Mouse (Mus musculus): ENCODE measurements around the gene Akap3. TPM values are rescaled to one million over a fixed set of nuclear protein-coding genes. Genes with fewer than 3 reads are reported as not detected.

Gene Akap3
- not detected in 2 replicates for polyA plus RNA-seq (2015; fragmentation: Nextera tagmentation; extraction: Ambion mirVana)

- no peak for ATAC-seq (ENCODE audit: low FRiP score, low TSS enrichment)
- H3K4me3 ChIP-seq (ENCODE audit: low read length), result no peak within 1 kb of the TSS
- H3K4me1 ChIP-seq (ENCODE audit: insufficient read depth, low read length), result peaks cover 8% of the 10 kb centered on the region
- 0 out of 2 replicates have a peak, but pooled peaks cover 4% of the 10 kb centered on the region for H3K27me3 ChIP-seq (ENCODE audit: insufficient read depth, low read length)
- no peak within 1 kb of the TSS for H3K27ac ChIP-seq (ENCODE audit: low read length)
- no peak within 1 kb of the TSS for H3K9ac ChIP-seq (replicated peaks; ENCODE audit: low read length)
- no peak within 1 kb of the TSS for H3K4me2 ChIP-seq (replicated peaks; ENCODE audit: low read depth, low read length)
- H3K36me3 ChIP-seq (ENCODE audit: insufficient read depth, low read length), result no peaks in the 10 kb centered on the region
- no peaks in the 10 kb centered on the region for H3K9me3 ChIP-seq (ENCODE audit: low read length)
Observed at GRCm38 (mm10) chr6:126852881-126853280, at the start of gene Akap3. Gene Akap3, plus strand, starts transcription at chr6:126853098.

GRCm38 (mm10) chr6:126806783-126807182, 46.1 kb upstream of the Akap3 start:
- H3K9me3 ChIP-seq (ENCODE audit: low read length), result no peaks in the 10 kb centered on the region; the same call in 1 of the 2 replicates
- H3K4me3 ChIP-seq (ENCODE audit: low read length), result no peak overlapping the region
- ATAC-seq (ENCODE audit: low FRiP score, low TSS enrichment), result no peak
- H3K4me1 ChIP-seq (ENCODE audit: insufficient read depth, low read length), result no peaks in the 10 kb centered on the region
- H3K4me2 ChIP-seq (replicated peaks; ENCODE audit: low read depth, low read length), result no peak overlapping the region
- 84% methylated on average over 3 of the region's 3 CpGs for WGBS
- no peak overlapping the region for H3K9ac ChIP-seq (replicated peaks; ENCODE audit: low read length)
- H3K36me3 ChIP-seq (ENCODE audit: insufficient read depth, low read length), result no peaks in the 10 kb centered on the region
- H3K27ac ChIP-seq (ENCODE audit: low read length), result no peak overlapping the region
- H3K27me3 ChIP-seq (ENCODE audit: insufficient read depth, low read length), result no peaks in the 10 kb centered on the region

GRCm38 (mm10) chr6:126808134-126808533, 44.8 kb upstream of the Akap3 start:
- Histone ChIP-seq H3K4me1 (ENCODE audit: insufficient read depth, low read length) (no peaks in the 10 kb centered on the region), H3K27ac (ENCODE audit: low read length) (peak overlapping the region; percentile 21; the same call in 1 of the 2 replicates), H3K4me2 (replicated peaks; ENCODE audit: low read depth, low read length) (no peak overlapping the region; the same call in 1 of the 2 replicates), H3K9me3 (ENCODE audit: low read length) (no peaks in the 10 kb centered on the region; the same call in 1 of the 2 replicates), H3K4me3 (ENCODE audit: low read length) (peak overlapping the region; percentile 12; the same call in 1 of the 2 replicates), H3K36me3 (ENCODE audit: insufficient read depth, low read length) (no peaks in the 10 kb centered on the region), H3K9ac (replicated peaks; ENCODE audit: low read length) (no peak overlapping the region), H3K27me3 (ENCODE audit: insufficient read depth, low read length) (no peaks in the 10 kb centered on the region)
- ATAC-seq (ENCODE audit: low FRiP score, low TSS enrichment), result no peak
- WGBS, result 50% methylated on average over 4 of the region's 4 CpGs

- Histone ChIP-seq H3K9ac (replicated peaks; ENCODE audit: low read length) (no peak overlapping the region), H3K4me1 (ENCODE audit: insufficient read depth, low read length) (no peaks in the 10 kb centered on the region), H3K4me3 (ENCODE audit: low read length) (peak overlapping the region; percentile 12; the same call in 1 of the 2 replicates), H3K27ac (ENCODE audit: low read length) (0 out of 2 replicates have a peak overlapping the region, but pooled peaks have one; percentile 21), H3K9me3 (ENCODE audit: low read length) (no peaks in the 10 kb centered on the region; the same call in 1 of the 2 replicates), H3K4me2 (replicated peaks; ENCODE audit: low read depth, low read length) (no peak overlapping the region; the same call in 1 of the 2 replicates), H3K27me3 (ENCODE audit: insufficient read depth, low read length) (no peaks in the 10 kb centered on the region), H3K36me3 (ENCODE audit: insufficient read depth, low read length) (no peaks in the 10 kb centered on the region)
- 87% methylated on average over 8 of the region's 8 CpGs for WGBS
- no peak for ATAC-seq (ENCODE audit: low FRiP score, low TSS enrichment)
Observed at GRCm38 (mm10) chr6:126808561-126808960, 44.3 kb upstream of the Akap3 start.

GRCm38 (mm10) chr6:126811481-126811880, 41.4 kb upstream of the Akap3 start:
- Histone ChIP-seq H3K27me3 (ENCODE audit: insufficient read depth, low read length) (no peaks in the 10 kb centered on the region), H3K4me1 (ENCODE audit: insufficient read depth, low read length) (no peaks in the 10 kb centered on the region), H3K36me3 (ENCODE audit: insufficient read depth, low read length) (no peaks in the 10 kb centered on the region), H3K4me2 (replicated peaks; ENCODE audit: low read depth, low read length) (no peak overlapping the region), H3K9me3 (ENCODE audit: low read length) (no peaks in the 10 kb centered on the region; the same call in 1 of the 2 replicates), H3K4me3 (ENCODE audit: low read length) (no peak overlapping the region), H3K9ac (replicated peaks; ENCODE audit: low read length) (no peak overlapping the region), H3K27ac (ENCODE audit: low read length) (no peak overlapping the region)
- ATAC-seq (ENCODE audit: low FRiP score, low TSS enrichment), result no peak
- 79% methylated on average over 4 of the region's 4 CpGs for WGBS

- no peak overlapping the region for H3K4me2 ChIP-seq (replicated peaks; ENCODE audit: low read depth, low read length)
- ATAC-seq (ENCODE audit: low FRiP score, low TSS enrichment), result no peak
- H3K27me3 ChIP-seq (ENCODE audit: insufficient read depth, low read length), result no peaks in the 10 kb centered on the region
- H3K27ac ChIP-seq (ENCODE audit: low read length), result no peak overlapping the region
- no peak overlapping the region for H3K4me3 ChIP-seq (ENCODE audit: low read length)
- peaks cover 9% of the 10 kb centered on the region for H3K36me3 ChIP-seq (ENCODE audit: insufficient read depth, low read length)
- no peak overlapping the region for H3K9ac ChIP-seq (replicated peaks; ENCODE audit: low read length)
- 75% methylated on average over 6 of the region's 6 CpGs for WGBS
- H3K9me3 ChIP-seq (ENCODE audit: low read length), result no peaks in the 10 kb centered on the region
- no peaks in the 10 kb centered on the region for H3K4me1 ChIP-seq (ENCODE audit: insufficient read depth, low read length)
Observed at GRCm38 (mm10) chr6:126815206-126815750, 37.6 kb upstream of the Akap3 start.

- H3K4me3 ChIP-seq (ENCODE audit: low read length), result no peak overlapping the region
- H3K4me2 ChIP-seq (replicated peaks; ENCODE audit: low read depth, low read length), result no peak overlapping the region
- H3K27me3 ChIP-seq (ENCODE audit: insufficient read depth, low read length), result no peaks in the 10 kb centered on the region
- no peak for ATAC-seq (ENCODE audit: low FRiP score, low TSS enrichment)
- WGBS, result 83% methylated on average over 8 of the region's 8 CpGs
- no peaks in the 10 kb centered on the region for H3K4me1 ChIP-seq (ENCODE audit: insufficient read depth, low read length)
- no peak overlapping the region for H3K9ac ChIP-seq (replicated peaks; ENCODE audit: low read length)
- no peak overlapping the region for H3K27ac ChIP-seq (ENCODE audit: low read length)
- peaks cover 18% of the 10 kb centered on the region for H3K36me3 ChIP-seq (ENCODE audit: insufficient read depth, low read length)
- H3K9me3 ChIP-seq (ENCODE audit: low read length), result no peaks in the 10 kb centered on the region
Observed at GRCm38 (mm10) chr6:126816338-126816737, 36.6 kb upstream of the Akap3 start.

- Histone ChIP-seq H3K9ac (replicated peaks; ENCODE audit: low read length) (no peak overlapping the region), H3K4me3 (ENCODE audit: low read length) (no peak overlapping the region), H3K4me1 (ENCODE audit: insufficient read depth, low read length) (no peaks in the 10 kb centered on the region), H3K4me2 (replicated peaks; ENCODE audit: low read depth, low read length) (no peak overlapping the region), H3K27ac (ENCODE audit: low read length) (no peak overlapping the region), H3K36me3 (ENCODE audit: insufficient read depth, low read length) (peaks cover 76% of the 10 kb centered on the region), H3K27me3 (ENCODE audit: insufficient read depth, low read length) (no peaks in the 10 kb centered on the region), H3K9me3 (ENCODE audit: low read length) (no peaks in the 10 kb centered on the region)
- no peak for ATAC-seq (ENCODE audit: low FRiP score, low TSS enrichment)
- 88% methylated on average over 3 of the region's 3 CpGs for WGBS
Observed at GRCm38 (mm10) chr6:126823087-126823486, 29.8 kb upstream of the Akap3 start.

GRCm38 (mm10) chr6:126836628-126837027, 16.3 kb upstream of the Akap3 start:
- Histone ChIP-seq H3K9me3 (ENCODE audit: low read length) (no peaks in the 10 kb centered on the region), H3K4me1 (ENCODE audit: insufficient read depth, low read length) (no peaks in the 10 kb centered on the region), H3K27ac (ENCODE audit: low read length) (no peak overlapping the region), H3K27me3 (ENCODE audit: insufficient read depth, low read length) (no peaks in the 10 kb centered on the region), H3K4me2 (replicated peaks; ENCODE audit: low read depth, low read length) (no peak overlapping the region), H3K4me3 (ENCODE audit: low read length) (no peak overlapping the region), H3K36me3 (ENCODE audit: insufficient read depth, low read length) (peaks cover 66% of the 10 kb centered on the region), H3K9ac (replicated peaks; ENCODE audit: low read length) (no peak overlapping the region)
- no peak for ATAC-seq (ENCODE audit: low FRiP score, low TSS enrichment)
- 85% methylated on average over 8 of the region's 8 CpGs for WGBS
